ENCODE assay signal across 26 mouse cellular contexts in genomic region chr8:128183081-128183480, GRCm38 (mm10).
DNase-seq lines count a peak whose midpoint lies in the region; ATAC-seq lines count a peak whose summit lies in the region.
"Had no signal": no experiment of that assay in that cellular context is flagged by ENCODE, and none has a peak within 500 bp of the region (broad histone marks: within the 10 kb centered on the region; RNA-seq: fewer than 3 reads in every experiment).

No protein-coding gene starts in this region.

- no peaks in the 10 kb centered on the region for H3K9me3 ChIP-seq in kidney, embryonic 16.5 days (ENCODE audit: low read length)
- no peaks in the 10 kb centered on the region for H3K9me3 ChIP-seq in embryonic facial prominence, embryonic 10.5 days
- H3K9me3 ChIP-seq in limb, embryonic 11.5 days (ENCODE audit: control insufficient read depth, low read length), result no peaks in the 10 kb centered on the region
- H3K9me3 ChIP-seq: embryonic facial prominence, embryonic 15.5 days; hindbrain, embryonic 13.5 days; limb, embryonic 12.5 days; liver, embryonic 13.5 days; neural tube, embryonic 12.5 days; stomach, embryonic 15.5 days had no signal

- peak; percentile 89 for ATAC-seq in kidney, embryonic 16.5 days (ENCODE audit: low FRiP score, low TSS enrichment)
- ATAC-seq in limb, embryonic 11.5 days (ENCODE audit: insufficient number of reproducible peaks, low FRiP score, low TSS enrichment, low read depth), result peak; percentile 39; the same call in 1 of the 2 replicates
- ATAC-seq: forebrain, embryonic 14.5 days; inflammation-experienced regulatory T-cells, adult 6 months had no signal

- H3K4me2 ChIP-seq in kidney, embryonic 16.5 days (replicated peaks; ENCODE audit: low read depth, low read length), result no peak overlapping the region
- H3K4me2 ChIP-seq in limb, embryonic 11.5 days (ENCODE audit: low read depth, severe bottlenecking), result no peak overlapping the region
- H3K4me2 ChIP-seq: embryonic facial prominence, embryonic 15.5 days; heart, embryonic 11.5 days; hindbrain, embryonic 13.5 days; limb, embryonic 12.5 days; liver, embryonic 13.5 days; neural tube, embryonic 12.5 days; stomach, embryonic 15.5 days had no signal

- 23% methylated on average over 4 of the region's 4 CpGs for whole genome bisulfite sequencing in kidney, embryonic 16.5 days
- WGBS in embryonic facial prominence, embryonic 10.5 days, result 46% methylated on average over 4 of the region's 4 CpGs
- WGBS in limb, embryonic 11.5 days, result 3% methylated on average over 4 of the region's 4 CpGs

- H3K4me1 ChIP-seq in kidney, embryonic 16.5 days (ENCODE audit: insufficient read depth, low read length), result peaks cover 13% of the 10 kb centered on the region
- H3K4me1 ChIP-seq in embryonic facial prominence, embryonic 10.5 days, result peaks cover 18% of the 10 kb centered on the region
- peaks cover 12% of the 10 kb centered on the region for H3K4me1 ChIP-seq in limb, embryonic 11.5 days (ENCODE audit: control insufficient read depth, insufficient read depth, low read length)
- H3K4me1 ChIP-seq: embryonic facial prominence, embryonic 15.5 days; liver, embryonic 13.5 days; stomach, embryonic 15.5 days had no signal

- no peaks in the 10 kb centered on the region for H3K36me3 ChIP-seq in kidney, embryonic 16.5 days (ENCODE audit: insufficient read depth, low read length)
- no peaks in the 10 kb centered on the region for H3K36me3 ChIP-seq in embryonic facial prominence, embryonic 10.5 days (replicated peaks)
- H3K36me3 ChIP-seq in limb, embryonic 11.5 days (ENCODE audit: control insufficient read depth, insufficient read depth, low read length), result no peaks in the 10 kb centered on the region
- H3K36me3 ChIP-seq: embryonic facial prominence, embryonic 15.5 days; hindbrain, embryonic 13.5 days; limb, embryonic 12.5 days; liver, embryonic 13.5 days; neural tube, embryonic 12.5 days; stomach, embryonic 15.5 days had no signal

- H3K27ac ChIP-seq in kidney, embryonic 16.5 days (ENCODE audit: low read length), result no peak overlapping the region
- H3K27ac ChIP-seq in embryonic facial prominence, embryonic 10.5 days (replicated peaks), result no peak overlapping the region
- no peak overlapping the region for H3K27ac ChIP-seq in limb, embryonic 11.5 days (replicated peaks; ENCODE audit: low read depth, low read length)
- H3K27ac ChIP-seq: embryonic facial prominence, embryonic 15.5 days; hindbrain, embryonic 13.5 days; limb, embryonic 12.5 days; liver, embryonic 13.5 days; neural tube, embryonic 12.5 days; stomach, embryonic 15.5 days had no signal

- no peaks in the 10 kb centered on the region for H3K27me3 ChIP-seq in kidney, embryonic 16.5 days (ENCODE audit: insufficient read depth, low read length)
- H3K27me3 ChIP-seq in embryonic facial prominence, embryonic 10.5 days (replicated peaks; ENCODE audit: low read depth, poor library complexity, severe bottlenecking), result 0 out of 2 replicates have a peak, but pooled peaks cover 12% of the 10 kb centered on the region
- no peaks in the 10 kb centered on the region for H3K27me3 ChIP-seq in limb, embryonic 11.5 days (ENCODE audit: control insufficient read depth, insufficient read depth, low read length)
- H3K27me3 ChIP-seq: embryonic facial prominence, embryonic 15.5 days; hindbrain, embryonic 13.5 days; limb, embryonic 12.5 days; liver, embryonic 13.5 days; neural tube, embryonic 12.5 days; stomach, embryonic 15.5 days had no signal

- H3K9ac ChIP-seq in kidney, embryonic 16.5 days (replicated peaks; ENCODE audit: low read length), result no peak overlapping the region
- H3K9ac ChIP-seq in limb, embryonic 11.5 days (ENCODE audit: low read length), result no peak overlapping the region
- H3K9ac ChIP-seq: embryonic facial prominence, embryonic 15.5 days; hindbrain, embryonic 13.5 days; limb, embryonic 12.5 days; liver, embryonic 13.5 days; neural tube, embryonic 12.5 days; stomach, embryonic 15.5 days had no signal

- DNase-seq in kidney, adult 9 months, result no peak
- DNase-seq in embryo, embryonic 11 days, result peak; percentile 57
- DNase-seq in embryonic facial prominence, embryonic 10.5 days (ENCODE audit: low spot score), result peak; percentile 20
- peak; percentile 47 for DNase-seq in limb, embryonic 11.5 days (ENCODE audit: low spot score)
- DNase-seq in heart, postnatal 25 days (ENCODE audit: low spot score), result no peak
- DNase-seq in left cerebral cortex, postnatal 14 days (ENCODE audit: low spot score in 2 of 2), result no peak
- DNase-seq: adrenal gland, adult 2 months; cerebellum, adult 11 months; cerebellum, adult 9-11 months; gastrocnemius, postnatal 10 days; liver, embryonic 13.5 days; lung, adult 2 months; lung, postnatal 36 days; midbrain, embryonic 14.5 days; thymus, adult 18-20 months; thymus, postnatal 36 days had no signal

- intact Hi-C loops in heart, postnatal 25 days (cut with DNase I), result no loop called here
- intact Hi-C loops in left cerebral cortex, postnatal 14 days (cut with DNase I), result no loop called here

- no peak overlapping the region for H3K4me3 ChIP-seq in kidney, embryonic 16.5 days (ENCODE audit: low read length)
- no peak overlapping the region for H3K4me3 ChIP-seq in embryonic facial prominence, embryonic 10.5 days
- H3K4me3 ChIP-seq in limb, embryonic 11.5 days (ENCODE audit: low read depth, low read length), result no peak overlapping the region
- H3K4me3 ChIP-seq: embryonic facial prominence, embryonic 15.5 days; hindbrain, embryonic 13.5 days; limb, embryonic 12.5 days; liver, embryonic 13.5 days; megakaryocyte, embryonic 14.5 days; neural tube, embryonic 12.5 days; stomach, embryonic 15.5 days had no signal

Comparison
In these comparisons a context has a peak if more than half of its experiments do, and no peak if none do; other contexts are left out.
1. DNase-seq: peak in embryo, embryonic 11 days (single experiment), embryonic facial prominence, embryonic 10.5 days (single experiment) and limb, embryonic 11.5 days (single experiment); none in kidney, adult 9 months (single experiment), heart, postnatal 25 days (single experiment) and left cerebral cortex, postnatal 14 days (0 of 2).